Mouse (Mus musculus): ENCODE measurements at regions not wholly inside any gene's neighbourhood (a gene's known extent, or its start where the extent isn't known, plus 50 kb on each side); places are given as distances from the start of the nearest gene placed in this dataset.

DNA sequence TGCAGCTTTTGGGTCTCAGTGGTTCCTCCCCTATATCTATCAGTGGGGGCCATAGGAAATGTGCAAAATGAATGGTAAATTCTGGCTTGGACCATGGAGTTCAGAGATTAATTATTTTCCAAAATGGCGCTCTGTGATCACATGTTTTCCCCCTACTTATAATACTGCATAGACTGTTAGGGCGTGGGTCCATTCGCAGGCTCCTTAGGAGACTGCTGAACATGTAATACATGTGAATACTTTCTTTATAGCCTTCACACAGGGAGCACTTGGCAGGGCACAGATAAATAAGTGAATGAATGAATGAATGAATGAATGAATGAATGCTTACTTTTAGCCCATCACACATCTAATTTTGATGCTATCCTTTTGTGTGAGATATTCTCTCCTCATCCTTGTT is 666.1 kb downstream of the Vrk1 start:
- ATAC-seq (ENCODE audit: low read depth), result no peak
- Histone ChIP-seq H3K4me2 (ENCODE audit: low read depth, low read length) (no peak overlapping the region), H3K27me3 (ENCODE audit: control insufficient read depth, insufficient read depth, low read depth, low read length) (no peaks in the 10 kb centered on the region), H3K27ac (ENCODE audit: low read length) (no peak overlapping the region), H3K9me3 (ENCODE audit: control insufficient read depth, low read length) (no peaks in the 10 kb centered on the region), H3K36me3 (ENCODE audit: control insufficient read depth, insufficient read depth, low read length) (no peaks in the 10 kb centered on the region), H3K4me1 (replicated peaks; ENCODE audit: control insufficient read depth, insufficient read depth, low read length) (no peaks in the 10 kb centered on the region), H3K9ac (ENCODE audit: low read length) (no peak overlapping the region), H3K4me3 (ENCODE audit: low read length) (no peak overlapping the region)
- 97% methylated on average over 3 of the region's 3 CpGs for WGBS

DNA sequence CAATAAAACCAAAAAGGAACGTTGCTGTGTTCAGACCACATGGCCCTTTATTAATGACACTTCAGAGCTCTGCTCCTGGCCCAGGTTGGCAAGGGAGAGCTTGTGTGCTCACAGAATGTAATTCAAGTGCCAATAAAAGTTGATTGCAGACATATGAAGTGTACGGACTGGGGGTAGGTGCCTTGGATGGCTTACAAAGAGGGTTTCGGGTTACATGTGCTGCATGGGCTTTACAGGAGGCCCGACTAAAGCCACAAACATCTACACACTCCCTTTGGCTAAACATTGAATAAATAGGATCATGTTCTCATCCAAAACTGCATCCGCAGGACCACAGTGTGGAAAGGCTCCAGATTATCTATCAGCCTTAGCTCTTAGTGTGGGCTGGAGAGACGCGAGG is 666.5 kb downstream of the Vrk1 start:
- no peak overlapping the region for H3K27ac ChIP-seq (ENCODE audit: low read length)
- no peaks in the 10 kb centered on the region for H3K27me3 ChIP-seq (ENCODE audit: control insufficient read depth, insufficient read depth, low read depth, low read length)
- ATAC-seq (ENCODE audit: low read depth), result no peak
- no peaks in the 10 kb centered on the region for H3K4me1 ChIP-seq (replicated peaks; ENCODE audit: control insufficient read depth, insufficient read depth, low read length)
- no peak overlapping the region for H3K4me2 ChIP-seq (ENCODE audit: low read depth, low read length)
- H3K9me3 ChIP-seq (ENCODE audit: control insufficient read depth, low read length), result no peaks in the 10 kb centered on the region
- WGBS, result 48% methylated on average over 7 of the region's 7 CpGs
- H3K4me3 ChIP-seq (ENCODE audit: low read length), result no peak overlapping the region
- no peak overlapping the region for H3K9ac ChIP-seq (ENCODE audit: low read length)
- H3K36me3 ChIP-seq (ENCODE audit: control insufficient read depth, insufficient read depth, low read length), result no peaks in the 10 kb centered on the region

- Histone ChIP-seq H3K9ac (ENCODE audit: low read length) (no peak overlapping the region), H3K36me3 (ENCODE audit: control insufficient read depth, insufficient read depth, low read length) (no peaks in the 10 kb centered on the region), H3K4me1 (replicated peaks; ENCODE audit: control insufficient read depth, insufficient read depth, low read length) (no peaks in the 10 kb centered on the region), H3K4me3 (ENCODE audit: low read length) (no peak overlapping the region), H3K4me2 (ENCODE audit: low read depth, low read length) (no peak overlapping the region), H3K9me3 (ENCODE audit: control insufficient read depth, low read length) (no peaks in the 10 kb centered on the region), H3K27ac (ENCODE audit: low read length) (no peak overlapping the region), H3K27me3 (ENCODE audit: control insufficient read depth, insufficient read depth, low read depth, low read length) (no peaks in the 10 kb centered on the region)
- no peak for ATAC-seq (ENCODE audit: low read depth)
- 82% methylated on average over 5 of the region's 5 CpGs for WGBS
These were observed 676.0 kb downstream of the Vrk1 start for GRCm38 (mm10) chr12:106685986-106686385.

DNA sequence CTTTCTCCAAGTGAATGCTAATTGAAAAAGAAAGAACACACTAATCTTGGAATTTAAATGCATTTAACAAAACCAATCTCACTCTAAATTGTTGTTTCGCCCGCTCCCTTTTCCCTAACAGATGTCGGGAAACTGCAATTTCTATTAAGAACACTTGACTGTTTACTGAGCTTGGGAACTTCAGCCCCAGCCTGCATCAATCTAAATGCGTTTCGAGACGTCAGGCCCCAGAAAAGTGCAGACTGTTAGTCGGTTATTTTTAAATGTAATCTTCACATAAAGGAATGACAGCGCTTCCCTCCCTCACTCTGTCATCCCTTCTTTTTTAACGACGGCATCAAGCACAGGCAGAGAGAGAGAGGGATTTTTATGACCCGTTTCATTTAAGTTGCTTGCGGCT is 677.7 kb downstream of the Vrk1 start:
- Histone ChIP-seq H3K27ac (ENCODE audit: low read length) (no peak overlapping the region), H3K9me3 (ENCODE audit: control insufficient read depth, low read length) (no peaks in the 10 kb centered on the region), H3K4me1 (replicated peaks; ENCODE audit: control insufficient read depth, insufficient read depth, low read length) (no peaks in the 10 kb centered on the region), H3K4me2 (ENCODE audit: low read depth, low read length) (no peak overlapping the region), H3K4me3 (ENCODE audit: low read length) (no peak overlapping the region), H3K9ac (ENCODE audit: low read length) (no peak overlapping the region), H3K27me3 (ENCODE audit: control insufficient read depth, insufficient read depth, low read depth, low read length) (no peaks in the 10 kb centered on the region), H3K36me3 (ENCODE audit: control insufficient read depth, insufficient read depth, low read length) (no peaks in the 10 kb centered on the region)
- WGBS, result 31% methylated on average over 12 of the region's 12 CpGs
- ATAC-seq (ENCODE audit: low read depth), result no peak

GRCm38 (mm10) chr12:106688156-106688740 is 678.2 kb downstream of the Vrk1 start:
- Histone ChIP-seq H3K9me3 (ENCODE audit: control insufficient read depth, low read length) (no peaks in the 10 kb centered on the region), H3K9ac (ENCODE audit: low read length) (no peak overlapping the region), H3K4me3 (ENCODE audit: low read length) (no peak overlapping the region), H3K4me1 (replicated peaks; ENCODE audit: control insufficient read depth, insufficient read depth, low read length) (no peaks in the 10 kb centered on the region), H3K27ac (ENCODE audit: low read length) (no peak overlapping the region), H3K36me3 (ENCODE audit: control insufficient read depth, insufficient read depth, low read length) (no peaks in the 10 kb centered on the region), H3K27me3 (ENCODE audit: control insufficient read depth, insufficient read depth, low read depth, low read length) (no peaks in the 10 kb centered on the region), H3K4me2 (ENCODE audit: low read depth, low read length) (no peak overlapping the region)
- no peak for ATAC-seq (ENCODE audit: low read depth)
- WGBS, result 70% methylated on average over 17 of the region's 17 CpGs

DNA sequence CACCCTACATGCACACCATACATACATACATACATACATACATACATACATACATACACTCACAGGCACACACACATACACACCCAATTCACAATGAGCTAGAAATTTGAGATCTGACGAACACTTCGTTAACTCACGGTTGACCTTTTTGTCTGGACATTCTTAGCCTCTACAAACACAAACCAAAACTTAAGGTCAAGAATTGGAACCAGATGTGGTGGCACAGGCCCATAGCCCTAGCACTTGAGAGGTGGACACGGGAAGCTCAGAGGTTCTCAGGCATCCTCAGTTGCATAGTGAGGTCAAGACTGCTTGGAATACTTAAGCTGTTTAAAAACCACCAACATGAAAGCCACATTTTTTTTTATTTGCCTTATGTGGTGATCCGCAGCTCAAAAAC is 692.9 kb downstream of the Vrk1 start:
- Histone ChIP-seq H3K27me3 (ENCODE audit: control insufficient read depth, insufficient read depth, low read depth, low read length) (no peaks in the 10 kb centered on the region), H3K27ac (ENCODE audit: low read length) (no peak overlapping the region), H3K4me2 (ENCODE audit: low read depth, low read length) (no peak overlapping the region), H3K9ac (ENCODE audit: low read length) (no peak overlapping the region), H3K4me1 (replicated peaks; ENCODE audit: control insufficient read depth, insufficient read depth, low read length) (no peaks in the 10 kb centered on the region), H3K4me3 (ENCODE audit: low read length) (no peak overlapping the region), H3K36me3 (ENCODE audit: control insufficient read depth, insufficient read depth, low read length) (no peaks in the 10 kb centered on the region), H3K9me3 (ENCODE audit: control insufficient read depth, low read length) (no peaks in the 10 kb centered on the region)
- WGBS, result 83% methylated on average over 5 of the region's 5 CpGs
- ATAC-seq (ENCODE audit: low read depth), result no peak

DNA sequence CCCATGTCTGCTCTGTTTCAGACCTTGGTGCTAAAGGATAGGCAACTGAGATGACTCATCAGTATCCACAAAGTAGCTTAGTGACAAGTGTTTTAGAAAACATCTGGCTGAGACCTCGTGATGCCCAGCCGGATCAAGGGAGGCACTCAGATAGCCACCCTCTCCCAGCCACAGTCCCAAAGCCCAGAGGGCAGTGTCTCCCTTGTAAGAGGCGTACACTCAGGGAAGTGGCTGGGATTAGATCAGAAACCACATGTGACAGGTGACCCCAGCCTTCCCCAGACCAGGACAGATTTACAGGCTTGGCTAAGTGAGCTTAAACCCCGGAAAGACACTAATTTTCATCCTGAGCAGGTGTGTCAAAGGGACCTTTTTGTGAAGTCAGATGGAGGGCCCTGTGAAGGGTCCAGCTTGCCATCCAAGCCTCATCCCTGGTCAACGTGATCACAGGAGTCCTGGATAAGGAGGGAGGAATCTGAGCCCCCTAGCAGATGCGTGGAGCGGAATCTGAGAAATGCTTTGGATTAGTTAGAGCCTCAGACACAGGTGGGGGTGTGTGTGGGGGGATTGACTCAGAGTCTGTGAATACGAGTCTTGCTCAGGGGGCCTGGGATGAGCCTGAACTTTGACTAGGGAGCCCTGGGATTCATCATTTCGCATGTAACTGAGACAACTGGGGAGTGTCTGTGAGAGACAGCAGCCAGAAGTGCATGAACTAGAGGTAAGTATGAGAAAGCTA is 711.4 kb downstream of the Vrk1 start:
- Histone ChIP-seq H3K27me3 (ENCODE audit: control insufficient read depth, insufficient read depth, low read depth, low read length) (no peaks in the 10 kb centered on the region), H3K27ac (ENCODE audit: low read length) (no peak overlapping the region), H3K9ac (ENCODE audit: low read length) (no peak overlapping the region), H3K9me3 (ENCODE audit: control insufficient read depth, low read length) (no peaks in the 10 kb centered on the region), H3K36me3 (ENCODE audit: control insufficient read depth, insufficient read depth, low read length) (no peaks in the 10 kb centered on the region), H3K4me2 (ENCODE audit: low read depth, low read length) (no peak overlapping the region), H3K4me1 (replicated peaks; ENCODE audit: control insufficient read depth, insufficient read depth, low read length) (no peaks in the 10 kb centered on the region), H3K4me3 (ENCODE audit: low read length) (no peak overlapping the region)
- no peak for ATAC-seq (ENCODE audit: low read depth)
- 58% methylated on average over 9 of the region's 9 CpGs for WGBS

DNA sequence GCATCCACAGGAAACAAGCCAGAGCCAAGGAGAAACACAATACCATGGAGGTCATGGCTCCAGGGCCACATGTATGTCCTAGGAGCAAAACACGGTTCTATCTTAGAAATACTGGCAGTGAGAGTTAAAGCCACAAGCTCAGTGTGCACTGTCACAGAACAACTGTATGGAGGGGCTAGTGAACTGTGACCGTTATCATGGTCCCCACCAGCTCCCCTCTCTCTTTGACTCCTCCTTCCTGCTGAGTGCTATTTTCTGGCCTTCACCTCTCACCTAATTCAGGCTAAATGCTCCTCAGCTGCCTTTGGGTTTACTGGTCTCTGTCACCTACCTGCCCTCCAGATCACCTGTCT is 712.0 kb downstream of the Vrk1 start:
- 74% methylated on average over 2 of the region's 2 CpGs for WGBS
- no peak for ATAC-seq (ENCODE audit: low read depth)
- no peak overlapping the region for H3K27ac ChIP-seq (ENCODE audit: low read length)

DNA sequence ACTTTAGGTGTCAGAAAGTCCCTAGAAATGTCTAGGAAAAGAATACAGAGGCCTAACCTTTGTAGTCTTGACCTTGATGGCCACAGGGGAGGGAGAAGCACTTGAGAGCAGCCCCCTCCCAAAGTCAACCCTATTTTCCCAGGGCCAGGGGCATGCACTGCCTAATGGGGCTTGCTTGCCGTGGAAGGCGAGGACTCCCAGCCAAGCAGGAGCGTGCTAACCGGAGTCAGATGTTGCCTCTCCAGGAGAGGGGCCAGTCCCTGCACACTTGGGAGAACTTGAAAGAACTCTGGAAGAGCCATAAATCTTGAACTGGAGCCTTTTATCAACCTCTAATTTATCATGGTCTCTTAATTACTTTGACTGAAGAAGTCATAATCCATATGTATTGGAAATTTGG is 712.7 kb downstream of the Vrk1 start:
- Histone ChIP-seq H3K9me3 (ENCODE audit: control insufficient read depth, low read length) (no peaks in the 10 kb centered on the region), H3K4me1 (replicated peaks; ENCODE audit: control insufficient read depth, insufficient read depth, low read length) (no peaks in the 10 kb centered on the region), H3K27me3 (ENCODE audit: control insufficient read depth, insufficient read depth, low read depth, low read length) (no peaks in the 10 kb centered on the region), H3K9ac (ENCODE audit: low read length) (no peak overlapping the region), H3K4me2 (ENCODE audit: low read depth, low read length) (no peak overlapping the region), H3K4me3 (ENCODE audit: low read length) (no peak overlapping the region), H3K36me3 (ENCODE audit: control insufficient read depth, insufficient read depth, low read length) (no peaks in the 10 kb centered on the region), H3K27ac (ENCODE audit: low read length) (no peak overlapping the region)
- WGBS, result 75% methylated on average over 4 of the region's 4 CpGs
- no peak for ATAC-seq (ENCODE audit: low read depth)

More for the DNA sequence above, 712.0 kb downstream of the Vrk1 start:
- Histone ChIP-seq H3K36me3 (ENCODE audit: control insufficient read depth, insufficient read depth, low read length) (no peaks in the 10 kb centered on the region), H3K4me2 (ENCODE audit: low read depth, low read length) (no peak overlapping the region), H3K9me3 (ENCODE audit: control insufficient read depth, low read length) (no peaks in the 10 kb centered on the region), H3K4me1 (replicated peaks; ENCODE audit: control insufficient read depth, insufficient read depth, low read length) (no peaks in the 10 kb centered on the region), H3K4me3 (ENCODE audit: low read length) (no peak overlapping the region), H3K27me3 (ENCODE audit: control insufficient read depth, insufficient read depth, low read depth, low read length) (no peaks in the 10 kb centered on the region), H3K9ac (ENCODE audit: low read length) (no peak overlapping the region)

Measured in lung, embryonic 16.5 days (tissue).